Mouse (Mus musculus): ENCODE results near the gene Pdx1. TPM values are rescaled to one million over a fixed set of nuclear protein-coding genes. Genes with fewer than 3 reads are reported as not detected.

Gene Pdx1
- 0.14 and 0.18 TPM in 2 replicates for polyA plus RNA-seq (2012; rRNA removed)

GRCm38 (mm10) chr5:147269926-147270672 lies at the start of gene Pdx1:
TSS of gene Pdx1 (plus strand) at chr5:147269959.

GRCm38 (mm10) chr5:147306638-147307397 lies 37.1 kb downstream of the Pdx1 start, which contains the start of gene Cdx2:
TSS of gene Cdx2 (minus strand) at chr5:147307270.

GRCm38 (mm10) chr5:147322183-147322582 lies 52.4 kb downstream of the Pdx1 start, which contains the start of gene Urad:
TSS of gene Urad (minus strand) at chr5:147322440.

Other genes starting within 250 kb of the Pdx1 start
- gene Lnx2, start 193.4 kb upstream of the Pdx1 start, polyA plus RNA-seq (2012; rRNA removed): 7.1 and 7.3 TPM in 2 replicates
- gene Polr1d, start 192.9 kb upstream of the Pdx1 start, polyA plus RNA-seq (2012; rRNA removed): 97.2 and 145 TPM in 2 replicates
- gene Gsx1, start 81.3 kb upstream of the Pdx1 start, polyA plus RNA-seq (2012; rRNA removed): 8.2 and 16.4 TPM in 2 replicates
- 0.06 and 0.17 TPM in 2 replicates for gene Cdx2, start 37.3 kb downstream of the Pdx1 start, polyA plus RNA-seq (2012; rRNA removed)
- gene Urad, start 52.5 kb downstream of the Pdx1 start, polyA plus RNA-seq (2012; rRNA removed): not detected in 2 replicates
- 0.16 and 0.28 TPM in 2 replicates for gene Flt3, start 130.5 kb downstream of the Pdx1 start, polyA plus RNA-seq (2012; rRNA removed)
- gene Pan3, start 160.2 kb downstream of the Pdx1 start, polyA plus RNA-seq (2012; rRNA removed): 41.8 and 60.3 TPM in 2 replicates

Measured in central nervous system, embryonic 11.5 days (tissue).